Mouse (Mus musculus) left cerebral cortex, postnatal 4 days (tissue): Measurements from ENCODE around the gene Wdsub1. TPM values are rescaled to one million over a fixed set of nuclear protein-coding genes. Genes with fewer than 3 reads are reported as not detected.
"Not testable (repeated sequence)": the region's sequence is repeated elsewhere in the genome, so short reads cannot be mapped to it uniquely, and the experiment has no call there.

Experiments used
- DNase-seq: peaks from one replicate; pipeline ENCODE4 v3.0.0-alpha.2; 2022
- intact Hi-C: fragments of 180-260 bp; cut with DNase I; formaldehyde crosslinking; loops from one replicate; pipeline ENCODE4 v1.15.1; 2025
- total RNA-seq, 2 experiments: library from RNA; stranded (reverse); gene quantifications; 2 replicates each; pipeline ENCODE4 v1.2.3; 2021

Gene Wdsub1
- total RNA-seq: 10 to 100 TPM in 1 of 2 experiments, 1 to 10 TPM in 1; 9.9 to 10.8 TPM

DNA sequence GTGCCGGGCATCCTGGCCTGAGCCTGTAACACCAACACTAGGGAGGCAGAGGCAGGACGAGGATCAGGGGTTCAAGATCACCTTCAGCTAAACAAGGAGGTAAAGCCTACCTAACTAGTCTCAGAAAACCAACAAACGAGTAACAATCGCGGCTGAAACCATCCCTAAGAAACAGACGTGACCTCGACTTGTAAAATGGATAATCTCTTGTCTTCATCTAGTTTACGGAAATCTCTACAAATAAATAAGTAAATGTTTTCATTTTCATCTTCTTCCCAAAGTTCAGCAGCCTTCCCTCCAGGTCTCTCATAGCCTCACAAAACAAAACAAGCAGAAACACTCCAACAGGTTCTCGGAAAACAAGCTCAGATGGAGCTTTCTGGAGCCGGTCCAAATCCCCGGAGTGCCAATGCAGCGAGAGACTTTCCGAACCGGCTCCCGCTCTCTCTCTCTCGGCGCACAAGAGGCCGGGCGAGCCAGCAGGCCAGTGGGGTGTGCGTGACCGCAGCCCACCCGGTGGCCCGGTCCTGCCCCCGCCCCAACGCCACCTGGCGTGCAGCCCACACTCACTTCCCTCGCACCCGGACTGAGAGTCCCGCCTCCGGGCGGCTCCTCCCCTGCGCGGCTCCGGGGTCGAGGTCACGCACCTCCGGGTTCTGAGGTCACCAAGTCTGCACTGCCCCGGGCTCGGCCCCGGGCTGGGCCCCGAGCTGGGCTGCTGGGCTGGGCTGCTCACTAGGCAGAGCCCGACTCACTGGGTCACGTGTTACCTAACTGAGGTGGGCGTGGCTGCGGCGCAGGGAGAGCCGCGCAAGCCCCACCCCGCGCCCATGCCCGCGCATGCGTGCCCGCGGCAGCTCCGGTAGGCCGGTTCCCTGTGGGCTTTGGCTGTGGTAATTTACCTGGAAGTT is at the start of gene Wdsub1:
Wdsub1 (minus strand) TSS at position 761 of the 911 bp plus-strand sequence.
- intact Hi-C loops: no loop called here
- DNase-seq: peak; percentile 94

DNA sequence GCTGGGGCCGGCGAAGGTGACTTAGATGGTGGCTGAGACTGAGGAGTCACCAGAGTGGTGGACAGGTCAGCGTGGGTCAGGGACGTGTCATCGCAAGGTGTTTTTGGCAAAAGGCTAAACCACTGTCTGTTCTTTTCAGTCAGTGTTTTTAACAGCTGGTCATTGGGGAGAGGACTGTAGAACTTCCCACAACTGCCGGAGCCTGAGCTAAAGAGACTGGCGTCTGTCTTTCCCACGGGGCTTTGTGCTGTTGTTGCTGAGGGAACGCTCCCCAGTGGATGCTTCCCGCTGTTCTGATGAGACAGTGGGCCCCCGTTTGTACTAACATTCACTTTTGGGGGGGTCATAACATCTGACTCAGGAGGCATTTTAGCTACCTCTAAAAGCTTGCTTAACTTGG is 31.2 kb upstream of the Wdsub1 start:
- no peak for DNase-seq
- intact Hi-C loops: no loop called here

DNA sequence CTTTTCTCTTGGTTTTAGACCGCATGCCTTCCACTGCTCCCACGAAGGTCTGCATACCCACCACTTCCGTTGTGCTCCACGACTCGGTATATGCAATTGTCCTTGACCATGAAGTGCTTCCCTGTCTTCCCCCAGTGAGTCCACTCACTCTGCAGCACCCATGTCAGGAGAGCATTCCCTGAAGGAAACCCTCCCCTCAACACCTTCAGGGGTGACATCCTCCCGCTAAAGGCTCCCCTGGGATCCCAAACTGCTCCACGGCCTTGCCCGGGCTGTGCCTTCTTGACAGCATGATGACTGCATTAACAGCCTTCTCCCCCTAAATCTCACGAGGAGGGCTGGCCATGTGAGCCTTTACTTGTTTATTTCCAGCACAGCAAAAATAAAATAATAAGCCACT is 25.7 kb upstream of the Wdsub1 start:
- intact Hi-C loops: no loop called here
- no peak for DNase-seq

DNA sequence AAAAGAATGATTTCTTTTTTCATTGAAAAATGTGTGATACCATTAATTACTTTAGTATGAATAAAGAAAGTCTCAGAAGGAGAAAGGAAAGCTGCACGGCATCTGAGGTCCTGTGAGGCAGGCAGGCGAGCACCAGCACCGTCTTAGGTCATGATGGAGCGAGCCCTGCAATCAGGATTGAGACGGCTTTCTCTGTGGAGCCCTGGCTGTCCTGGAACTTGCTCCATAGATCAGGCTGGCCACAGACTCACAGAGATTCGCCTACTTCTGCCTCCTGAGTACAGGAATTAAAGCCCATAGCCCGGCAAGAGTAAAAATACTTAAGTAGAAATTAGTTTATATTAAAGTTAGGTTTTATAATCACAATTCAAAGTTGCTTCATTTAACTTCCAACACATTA is 21.6 kb upstream of the Wdsub1 start:
- DNase-seq: no peak
- intact Hi-C loops: no loop called here

DNA sequence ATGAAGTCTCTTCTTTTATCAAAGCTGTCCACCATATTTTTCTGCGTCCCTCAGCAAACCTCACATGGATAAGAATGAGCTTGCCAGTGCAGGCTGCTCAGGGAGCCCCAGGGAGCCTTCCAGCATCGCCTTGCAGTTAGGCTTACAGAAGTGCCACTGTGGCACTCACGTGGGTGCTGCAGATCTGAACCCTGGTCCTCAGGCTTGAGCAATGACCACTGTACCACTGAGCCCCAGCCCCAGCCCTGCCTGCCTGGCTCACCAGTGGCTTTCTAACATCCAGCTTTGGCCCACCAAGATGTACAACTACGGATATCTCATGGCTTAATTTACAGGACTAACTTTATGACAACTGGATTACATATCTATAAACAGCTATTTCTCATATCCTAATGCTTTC is 16.3 kb upstream of the Wdsub1 start:
- no peak for DNase-seq
- intact Hi-C loops: no loop called here

DNA sequence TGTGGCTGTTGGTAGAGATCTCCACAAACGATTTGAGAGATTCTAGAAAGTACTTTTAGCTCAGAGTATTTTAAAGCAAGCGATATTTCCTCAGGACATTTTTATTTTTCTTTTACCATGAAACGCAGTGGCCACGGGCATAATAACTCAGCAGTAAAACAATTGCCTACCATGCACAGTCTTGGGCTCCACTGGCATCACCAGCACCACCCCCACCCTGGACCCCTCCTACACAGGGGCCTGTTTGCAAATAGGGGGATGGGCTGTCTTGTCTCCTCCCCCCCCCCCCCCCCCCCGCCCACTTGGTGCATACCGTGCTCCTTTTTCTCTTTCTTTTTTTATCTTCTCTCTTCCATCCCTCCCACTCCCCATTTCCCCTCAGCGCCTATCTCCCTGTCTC is 15.7 kb upstream of the Wdsub1 start:
- DNase-seq: no peak
- intact Hi-C loops: no loop called here

DNA sequence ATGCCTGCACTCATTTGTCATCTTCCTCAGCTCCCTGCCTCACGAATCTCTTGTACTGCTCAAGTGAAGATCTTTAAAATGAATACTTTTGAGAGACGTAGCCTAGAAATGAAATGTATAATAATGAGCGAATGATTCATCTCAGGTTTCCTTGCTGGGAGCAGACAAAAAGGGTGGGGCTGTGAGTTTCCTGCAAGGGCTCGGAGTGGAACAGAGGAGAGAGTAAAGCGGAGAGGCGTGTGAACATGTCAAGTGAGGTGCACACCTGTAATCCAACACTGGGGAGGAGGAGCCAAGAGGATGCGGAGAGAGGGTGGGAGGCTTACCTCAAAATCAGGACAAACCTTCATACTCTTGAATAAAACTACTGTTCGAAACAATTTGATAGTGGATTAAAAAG is 14.4 kb upstream of the Wdsub1 start:
- no peak for DNase-seq
- intact Hi-C loops: no loop called here

DNA sequence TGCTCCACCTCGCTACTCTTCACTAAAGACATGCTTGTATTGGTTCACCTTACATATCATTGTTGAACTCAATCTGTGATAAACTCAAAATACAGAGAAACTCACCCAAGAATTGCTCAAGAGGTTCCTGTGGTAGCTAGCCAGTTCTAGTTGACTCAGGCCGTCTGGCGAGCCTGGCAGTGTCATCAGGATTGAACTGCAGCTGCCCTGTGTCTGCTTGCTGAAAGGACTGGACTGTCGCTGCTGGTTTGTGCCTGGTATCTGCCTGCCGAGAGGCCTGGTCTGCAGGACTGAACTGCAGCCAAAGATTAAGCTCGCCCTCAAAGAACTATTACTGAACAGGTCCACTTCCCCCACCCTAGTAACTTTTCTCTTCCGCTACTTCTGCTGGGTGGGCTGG is 14.0 kb upstream of the Wdsub1 start:
- DNase-seq: no peak
- intact Hi-C loops: no loop called here

DNA sequence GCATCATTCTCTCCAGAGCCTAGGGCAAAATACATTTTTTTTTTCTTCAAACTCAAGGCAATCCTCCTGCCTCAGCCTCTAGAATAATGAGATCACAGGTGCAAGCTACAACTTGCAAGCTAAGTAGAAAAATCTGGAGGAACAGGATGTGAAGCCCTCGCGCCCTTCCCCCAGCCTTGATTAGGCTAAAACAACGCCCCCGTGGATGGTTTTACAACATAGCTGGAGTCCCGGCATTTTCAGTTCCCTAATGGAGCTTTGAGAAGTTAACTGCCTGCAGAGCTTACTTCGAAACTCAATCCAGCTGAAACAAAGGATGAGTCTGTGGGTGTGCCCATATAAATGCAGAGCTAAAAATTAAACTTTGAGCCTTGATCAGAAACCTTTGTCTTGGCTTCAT is 7.3 kb upstream of the Wdsub1 start:
- intact Hi-C loops: no loop called here
- DNase-seq: no peak

DNA sequence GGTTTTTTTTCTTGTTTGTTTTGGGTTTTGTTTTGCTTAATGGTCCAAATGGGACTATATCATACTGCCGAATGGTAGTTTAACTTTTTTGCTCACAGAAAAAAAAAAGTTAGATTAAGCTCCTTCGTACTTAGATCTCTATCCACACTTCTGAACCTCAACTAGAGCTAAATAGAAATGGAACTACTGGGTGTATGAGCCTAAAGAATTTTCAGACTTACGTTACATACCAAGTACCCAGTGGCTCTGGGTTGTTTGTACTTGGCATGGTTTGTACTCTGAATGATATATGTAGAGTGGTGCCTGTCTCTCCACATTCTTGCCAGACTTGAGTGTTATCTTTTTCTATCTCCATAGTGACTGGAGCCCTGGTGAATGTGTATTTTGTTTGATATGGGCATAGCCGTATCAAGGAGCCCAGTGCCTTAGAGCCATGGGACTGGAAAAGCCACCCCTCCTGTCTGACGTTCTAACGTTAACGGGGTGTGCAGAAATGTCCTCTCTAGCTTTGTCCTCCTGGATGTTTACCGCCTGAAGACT is 421 bp upstream of the Wdsub1 start:
- no peak for DNase-seq

DNA sequence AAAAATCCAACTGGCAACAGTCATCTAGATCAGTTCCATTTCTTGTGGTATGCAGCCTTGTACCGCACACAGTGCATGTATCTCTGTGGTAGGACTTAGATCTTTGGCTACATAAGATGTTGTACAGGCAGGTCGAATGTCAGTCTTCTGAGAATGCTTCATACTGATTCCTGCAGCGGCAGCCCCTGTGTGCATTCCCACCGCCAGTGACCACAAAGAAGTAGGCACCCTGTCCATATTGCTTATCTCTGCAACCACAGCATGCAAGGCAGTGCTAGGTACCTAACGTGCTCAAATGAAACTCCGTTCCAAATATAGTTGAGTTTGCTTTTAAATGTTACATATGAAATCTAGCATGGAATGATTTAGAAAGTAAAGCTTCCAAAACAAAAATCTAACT is 987 bp downstream of the Wdsub1 start:
- no peak for DNase-seq
- intact Hi-C loops: no loop called here

More for the DNA sequence above, 421 bp upstream of the Wdsub1 start:
- intact Hi-C loops: no loop called here

DNA sequence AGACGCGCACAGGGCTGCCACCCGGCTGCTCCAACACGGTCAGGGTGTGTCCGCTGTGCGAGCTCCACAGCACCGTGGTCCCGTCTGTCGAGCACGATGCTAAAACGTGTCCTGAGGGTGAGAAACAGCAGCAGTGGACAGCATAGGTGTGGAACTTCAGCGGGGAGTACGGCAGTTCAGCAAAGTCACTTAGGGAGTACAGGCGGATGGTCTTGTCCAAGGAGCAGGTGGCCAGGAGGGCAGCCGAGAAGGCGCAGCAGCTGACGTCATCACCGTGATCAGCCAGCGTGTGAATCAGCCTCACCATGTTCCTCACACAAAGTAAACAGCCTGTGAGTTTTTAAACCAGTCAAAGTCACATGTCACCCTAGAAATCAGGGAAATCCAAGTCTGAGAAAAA is 4.2 kb downstream of the Wdsub1 start:
- DNase-seq: no peak
- intact Hi-C loops: no loop called here

DNA sequence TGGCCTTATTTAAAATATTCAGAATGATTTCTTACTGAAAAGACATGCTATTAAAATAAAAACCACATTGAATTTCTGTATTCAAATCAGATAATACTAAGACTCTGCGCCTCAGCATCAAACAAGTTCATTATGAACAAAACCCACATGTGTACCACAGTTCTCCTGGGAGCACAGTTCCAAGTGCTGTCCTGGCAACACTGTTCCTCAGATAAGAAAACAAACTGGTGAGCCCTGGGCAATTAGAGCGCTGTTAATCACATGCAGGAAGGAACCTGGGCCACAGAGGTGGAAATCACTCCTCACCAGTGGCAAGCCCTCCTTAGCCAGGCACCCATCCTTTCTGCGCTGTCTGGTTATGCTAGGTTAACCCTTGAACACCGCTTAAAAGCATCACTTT is 5.1 kb downstream of the Wdsub1 start:
- intact Hi-C loops: no loop called here
- no peak for DNase-seq

DNA sequence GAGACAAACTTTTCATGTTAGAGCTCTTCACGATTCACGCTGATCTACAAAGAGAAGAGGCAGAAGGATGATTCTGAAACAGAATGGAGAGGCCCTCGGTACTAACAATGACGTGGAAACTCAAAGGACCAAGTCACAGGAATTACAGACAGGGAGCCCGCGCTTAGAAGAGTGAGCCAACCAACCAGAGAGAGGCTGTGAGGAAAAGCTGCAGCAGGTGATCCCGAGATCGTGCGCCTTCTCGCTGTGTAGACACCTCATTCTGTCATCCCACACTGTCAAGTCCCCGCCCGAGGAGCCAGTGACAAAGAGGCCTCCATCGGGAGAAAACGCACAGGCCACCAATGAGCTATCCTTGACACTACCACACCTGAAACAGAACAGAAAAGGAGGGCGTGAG is 5.9 kb downstream of the Wdsub1 start:
- no peak for DNase-seq
- intact Hi-C loops: no loop called here

DNA sequence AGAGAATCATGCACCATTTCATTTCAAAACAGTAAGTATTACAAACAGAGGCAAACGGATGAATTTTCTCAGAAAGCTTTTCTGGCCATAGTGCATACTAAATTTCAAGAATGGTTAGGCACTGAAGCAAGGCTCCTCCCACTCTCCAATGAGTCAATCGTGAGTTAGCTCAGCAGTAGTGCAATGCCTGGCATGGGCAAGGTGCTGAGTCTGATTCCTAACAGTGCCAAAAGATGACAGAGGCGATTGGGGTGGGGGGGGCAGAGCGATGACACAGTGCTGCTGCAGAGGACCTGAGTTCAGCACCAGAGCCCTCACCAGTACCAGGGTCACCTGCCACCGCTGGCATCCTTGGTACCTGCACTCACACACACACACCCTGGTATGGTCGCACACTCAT is 11.9 kb downstream of the Wdsub1 start:
- intact Hi-C loops: no loop called here
- no peak for DNase-seq

DNA sequence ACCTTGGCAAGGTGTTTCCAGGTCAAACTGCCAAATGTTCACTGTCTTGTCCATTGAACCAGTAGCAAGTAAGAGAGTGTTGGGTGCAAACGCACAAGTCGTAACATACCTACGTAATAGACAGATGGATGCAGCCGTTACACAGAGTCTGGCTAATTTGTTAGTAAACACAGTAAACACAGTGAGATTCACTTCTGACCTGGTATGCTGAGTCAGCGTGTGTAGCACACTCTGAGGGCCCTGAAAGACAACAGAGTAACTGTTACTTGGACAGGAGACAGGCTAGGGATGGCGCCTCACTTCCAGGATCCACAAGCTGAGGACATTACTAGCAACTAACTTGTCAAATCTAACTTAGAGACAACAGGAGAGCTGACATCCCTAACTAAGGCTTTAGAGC is 19.8 kb downstream of the Wdsub1 start:
- no peak for DNase-seq
- intact Hi-C loops: no loop called here

DNA sequence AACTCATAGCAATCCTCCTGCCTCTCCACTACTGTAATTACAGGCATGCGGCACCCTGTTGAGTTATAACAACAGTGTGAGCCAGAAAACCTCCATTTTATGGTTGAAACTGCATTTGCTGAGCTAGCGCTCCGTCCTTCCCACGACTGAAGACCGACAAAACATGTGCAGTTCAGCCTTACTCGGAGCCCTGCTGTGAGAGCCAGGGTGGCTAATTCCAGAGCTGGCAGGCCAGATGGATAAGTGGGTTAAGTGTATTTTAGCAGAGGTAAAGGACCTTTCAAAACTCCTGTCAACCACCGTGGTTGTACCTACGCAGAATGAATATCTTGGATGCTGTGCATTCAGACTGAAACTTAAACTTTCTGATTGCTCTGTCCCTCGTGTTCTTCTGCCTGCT is 28.0 kb downstream of the Wdsub1 start:
- intact Hi-C loops: no loop called here
- DNase-seq: no peak

DNA sequence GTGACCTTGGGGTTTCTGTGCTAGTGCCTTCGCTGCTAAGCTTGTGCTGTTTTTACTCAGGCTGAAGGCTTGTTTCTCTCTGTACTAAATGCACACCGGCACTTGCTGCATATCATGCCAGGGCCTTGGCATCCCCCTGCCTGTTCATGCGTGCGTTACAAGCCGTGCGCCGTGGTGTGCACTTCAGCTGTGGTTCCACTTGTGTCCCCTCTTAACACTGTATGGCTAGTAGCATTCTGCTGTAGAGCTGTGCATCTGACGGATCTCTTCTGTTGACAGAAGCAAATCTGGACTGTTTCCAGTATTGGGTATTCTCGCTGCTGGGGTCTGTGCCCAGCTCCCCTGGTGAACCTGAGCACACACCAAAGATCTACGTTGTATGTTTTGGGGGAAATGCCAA is 28.8 kb downstream of the Wdsub1 start:
- peak; percentile 46 for DNase-seq
- intact Hi-C loops: no loop called here

DNA sequence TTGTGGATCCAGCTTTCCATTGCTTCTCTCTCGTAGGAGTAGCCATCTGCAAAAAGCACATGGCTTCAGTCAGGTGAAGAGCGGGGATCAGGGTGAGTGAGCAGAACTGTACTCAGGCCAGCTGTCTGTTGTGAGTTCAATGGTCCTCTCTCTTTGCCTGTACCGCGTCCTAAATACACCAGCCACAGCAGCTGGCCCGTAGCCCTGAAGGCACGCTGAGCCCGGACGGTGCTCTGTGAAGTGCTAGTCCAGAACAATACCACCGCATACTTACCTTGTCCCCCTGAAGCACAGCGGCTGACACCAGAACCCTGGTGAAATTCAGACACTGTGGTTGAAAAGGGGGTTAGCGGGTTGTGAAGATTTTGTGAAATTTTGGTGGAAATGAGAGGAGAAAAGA is 29.5 kb downstream of the Wdsub1 start:
- intact Hi-C loops: no loop called here

DNA sequence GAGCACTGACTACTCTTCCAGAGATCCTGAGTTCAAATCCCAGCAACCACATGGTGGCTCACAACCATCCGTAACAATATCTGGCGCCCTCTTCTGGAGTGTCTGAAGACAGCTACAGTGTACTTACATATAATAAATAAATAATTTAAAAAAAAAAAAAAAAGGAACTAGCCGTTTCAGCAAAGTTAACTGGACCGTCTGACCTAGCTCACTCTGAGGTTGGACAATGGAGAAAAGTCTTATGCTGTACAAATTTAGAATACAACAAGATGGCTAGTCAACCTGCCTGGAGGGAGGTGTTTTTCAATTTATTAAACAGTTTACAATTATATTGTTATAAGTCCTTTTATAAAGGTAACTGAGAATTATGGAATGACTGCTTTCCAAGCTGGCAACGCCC is 30.5 kb downstream of the Wdsub1 start:
- intact Hi-C loops, DNase-seq: not testable (repeated sequence)

More for the DNA sequence above, 29.5 kb downstream of the Wdsub1 start:
- no peak for DNase-seq

DNA sequence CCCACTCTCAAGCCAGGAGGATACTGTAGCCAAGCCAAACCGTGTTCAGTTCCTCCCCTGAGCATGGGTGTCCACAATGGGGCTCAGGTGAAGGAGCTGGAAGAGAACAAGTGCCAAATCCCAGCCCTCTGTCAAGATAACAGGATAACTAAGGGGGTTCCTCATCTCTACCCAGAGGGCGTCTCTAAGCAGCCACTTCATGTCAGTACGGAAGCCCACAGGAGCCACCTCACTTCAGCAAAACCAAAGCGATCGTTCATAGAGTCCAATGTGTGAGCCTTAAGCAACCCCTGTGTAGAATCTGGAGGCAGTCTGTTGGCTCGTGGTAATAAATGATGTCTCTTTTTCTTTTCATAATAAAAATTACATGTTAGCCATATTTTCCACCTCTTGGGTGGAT is 38.5 kb downstream of the Wdsub1 start:
- DNase-seq: no peak
- intact Hi-C loops: no loop called here

DNA sequence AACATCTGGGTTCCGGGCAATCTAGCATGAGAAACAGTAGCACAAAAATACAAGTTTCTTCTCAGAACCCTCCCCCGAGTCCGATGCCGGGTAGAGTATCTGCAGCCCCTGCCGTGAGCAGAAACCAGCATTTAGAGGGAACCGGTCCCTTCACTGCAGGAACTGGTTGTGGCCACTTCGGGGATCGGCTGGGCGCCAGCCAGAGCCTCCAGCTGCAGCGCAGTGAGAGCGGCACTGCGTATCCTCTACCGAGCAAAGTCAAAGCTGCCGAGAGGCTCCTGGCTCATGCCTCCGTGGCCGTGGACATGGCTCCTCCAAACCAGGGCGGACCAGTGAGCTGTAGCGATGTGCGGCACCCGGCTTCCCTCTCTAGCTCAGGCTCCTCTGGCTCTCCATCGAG is 39.2 kb downstream of the Wdsub1 start:
- DNase-seq: no peak
- intact Hi-C loops: no loop called here
